Mouse (Mus musculus): ENCODE measurements at regions not wholly inside any gene's neighbourhood (a gene's known extent, or its start where the extent isn't known, plus 50 kb on each side); places are given as distances from the start of the nearest gene placed in this dataset.

DNA sequence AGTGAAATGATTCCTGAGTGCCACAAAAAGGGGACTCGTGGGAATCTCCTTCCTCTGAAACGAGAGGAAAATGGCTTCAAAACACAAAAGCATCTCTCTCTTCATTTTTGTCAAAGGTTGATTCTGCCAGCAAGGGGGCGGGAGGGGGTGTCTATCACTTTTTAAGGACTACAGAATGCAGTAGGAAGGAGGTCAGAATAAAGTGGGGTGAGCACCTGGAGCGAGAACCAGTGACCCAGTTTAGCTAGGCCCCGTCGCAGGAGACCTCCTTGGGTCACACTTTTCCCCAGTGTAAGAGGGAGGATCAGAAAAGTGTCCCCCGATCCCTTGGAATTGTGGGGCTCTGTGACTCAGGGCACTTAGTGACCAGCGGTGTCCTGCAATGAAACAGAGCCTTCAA is 133.1 kb downstream of the Tgfb2 start:
- whole genome bisulfite sequencing (ENCODE audit: insufficient replicate concordance) = 88% methylated on average over 8 of the region's 8 CpGs
- Histone ChIP-seq H3K4me1 (ENCODE audit: control insufficient read depth, insufficient read depth, low read length) (peaks cover 7% of the 10 kb centered on the region; the same call in 1 of the 2 replicates), H3K9me3 (replicated peaks; ENCODE audit: control insufficient read depth, low read length) (no peaks in the 10 kb centered on the region), H3K27me3 (ENCODE audit: control insufficient read depth, insufficient read depth, low read length) (no peaks in the 10 kb centered on the region), H3K4me3 (ENCODE audit: low read depth, low read length) (no peak overlapping the region), H3K36me3 (ENCODE audit: control insufficient read depth, insufficient read depth, low read length) (no peaks in the 10 kb centered on the region), H3K9ac (ENCODE audit: low read depth, low read length) (no peak overlapping the region), H3K4me2 (no peak overlapping the region), H3K27ac (ENCODE audit: low read depth, low read length) (no peak overlapping the region)
- no peak for ATAC-seq (replicated peaks; ENCODE audit: insufficient number of reproducible peaks, low FRiP score, low TSS enrichment)

DNA sequence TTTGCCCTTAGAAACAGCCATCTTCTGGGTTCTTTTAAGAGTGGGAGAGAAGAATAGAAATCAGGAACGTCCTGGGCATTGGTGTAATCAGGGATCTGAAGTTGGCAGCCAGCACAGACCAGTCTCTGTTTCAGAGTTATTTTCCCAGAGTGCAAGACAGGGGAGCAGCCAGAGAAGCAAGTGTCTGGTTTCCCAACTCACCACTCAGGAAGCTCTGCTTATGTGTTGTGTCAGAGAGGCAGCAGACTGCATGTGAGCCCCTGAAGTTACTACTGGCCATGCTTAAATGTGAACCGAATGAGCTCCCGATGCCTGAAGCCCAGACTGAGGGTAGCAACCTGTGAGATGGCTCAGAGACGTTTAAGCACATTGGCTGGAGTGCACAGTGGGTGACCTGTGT is 133.7 kb downstream of the Tgfb2 start:
- H3K9ac ChIP-seq (ENCODE audit: low read depth, low read length) = no peak overlapping the region
- H3K36me3 ChIP-seq (ENCODE audit: control insufficient read depth, insufficient read depth, low read length) = no peaks in the 10 kb centered on the region
- WGBS (ENCODE audit: insufficient replicate concordance) = 54% methylated on average over 4 of the region's 4 CpGs
- no peaks in the 10 kb centered on the region for H3K27me3 ChIP-seq (ENCODE audit: control insufficient read depth, insufficient read depth, low read length)
- no peaks in the 10 kb centered on the region for H3K9me3 ChIP-seq (replicated peaks; ENCODE audit: control insufficient read depth, low read length)
- ATAC-seq (replicated peaks; ENCODE audit: insufficient number of reproducible peaks, low FRiP score, low TSS enrichment) = no peak
- no peak overlapping the region for H3K4me2 ChIP-seq
- H3K4me1 ChIP-seq (ENCODE audit: control insufficient read depth, insufficient read depth, low read length) = peaks cover 7% of the 10 kb centered on the region; the same call in 1 of the 2 replicates
- H3K4me3 ChIP-seq (ENCODE audit: low read depth, low read length) = no peak overlapping the region
- no peak overlapping the region for H3K27ac ChIP-seq (ENCODE audit: low read depth, low read length)

DNA sequence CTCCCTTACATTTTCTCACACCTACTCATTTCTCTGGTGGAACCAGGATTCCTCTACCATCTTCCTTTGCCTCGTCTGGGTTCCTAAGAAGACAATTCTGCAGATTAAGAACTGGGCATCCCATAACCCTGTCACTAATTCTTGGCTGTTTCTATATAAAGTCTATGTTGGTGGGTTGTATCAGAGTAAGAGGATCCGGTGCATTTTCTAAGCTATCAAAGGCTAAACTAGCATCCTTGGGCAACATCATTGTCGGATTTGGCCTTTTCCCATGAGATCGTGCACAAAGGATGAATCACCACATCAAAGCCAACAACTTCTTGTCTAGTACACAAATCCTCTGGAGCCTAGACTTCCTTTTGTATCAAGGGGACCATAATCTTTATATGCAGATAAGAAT is 137.3 kb downstream of the Tgfb2 start:
- Histone ChIP-seq H3K9me3 (replicated peaks; ENCODE audit: control insufficient read depth, low read length) (no peaks in the 10 kb centered on the region), H3K4me1 (ENCODE audit: control insufficient read depth, insufficient read depth, low read length) (peaks cover 10% of the 10 kb centered on the region; the same call in 1 of the 2 replicates), H3K4me2 (no peak overlapping the region), H3K4me3 (ENCODE audit: low read depth, low read length) (no peak overlapping the region), H3K36me3 (ENCODE audit: control insufficient read depth, insufficient read depth, low read length) (no peaks in the 10 kb centered on the region), H3K27me3 (ENCODE audit: control insufficient read depth, insufficient read depth, low read length) (no peaks in the 10 kb centered on the region), H3K27ac (ENCODE audit: low read depth, low read length) (no peak overlapping the region; the same call in 1 of the 2 replicates), H3K9ac (ENCODE audit: low read depth, low read length) (no peak overlapping the region)
- ATAC-seq (replicated peaks; ENCODE audit: insufficient number of reproducible peaks, low FRiP score, low TSS enrichment) = no peak
- 80% methylated on average over 4 of the region's 4 CpGs for WGBS (ENCODE audit: insufficient replicate concordance)

DNA sequence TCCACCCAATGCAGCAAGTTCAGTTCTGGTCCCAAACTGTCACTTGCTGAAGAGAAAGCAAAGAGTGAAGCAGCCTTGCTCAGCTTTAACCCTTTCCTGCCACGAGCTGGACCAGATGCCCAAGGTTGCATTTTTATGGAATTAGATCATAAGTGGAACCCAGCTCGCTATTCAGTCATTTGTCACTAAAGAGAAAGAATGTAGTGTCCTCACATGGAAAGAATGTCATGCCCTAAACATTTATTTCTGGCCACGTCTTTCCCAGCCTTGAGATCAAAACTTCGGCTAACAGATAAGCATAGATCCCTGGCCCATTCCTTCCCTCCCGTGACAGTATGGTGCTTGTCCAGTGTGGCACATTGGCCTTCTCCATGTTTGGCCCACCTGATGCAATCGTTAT is 137.7 kb downstream of the Tgfb2 start:
- no peak for ATAC-seq (replicated peaks; ENCODE audit: insufficient number of reproducible peaks, low FRiP score, low TSS enrichment)
- H3K27me3 ChIP-seq (ENCODE audit: control insufficient read depth, insufficient read depth, low read length) = no peaks in the 10 kb centered on the region
- H3K4me3 ChIP-seq (ENCODE audit: low read depth, low read length) = no peak overlapping the region
- no peaks in the 10 kb centered on the region for H3K36me3 ChIP-seq (ENCODE audit: control insufficient read depth, insufficient read depth, low read length)
- WGBS (ENCODE audit: insufficient replicate concordance) = 31% methylated on average over 6 of the region's 6 CpGs
- no peaks in the 10 kb centered on the region for H3K9me3 ChIP-seq (replicated peaks; ENCODE audit: control insufficient read depth, low read length)
- no peak overlapping the region for H3K9ac ChIP-seq (ENCODE audit: low read depth, low read length)
- no peak overlapping the region for H3K4me2 ChIP-seq
- peaks cover 10% of the 10 kb centered on the region; the same call in 1 of the 2 replicates for H3K4me1 ChIP-seq (ENCODE audit: control insufficient read depth, insufficient read depth, low read length)
- no peak overlapping the region for H3K27ac ChIP-seq (ENCODE audit: low read depth, low read length)

DNA sequence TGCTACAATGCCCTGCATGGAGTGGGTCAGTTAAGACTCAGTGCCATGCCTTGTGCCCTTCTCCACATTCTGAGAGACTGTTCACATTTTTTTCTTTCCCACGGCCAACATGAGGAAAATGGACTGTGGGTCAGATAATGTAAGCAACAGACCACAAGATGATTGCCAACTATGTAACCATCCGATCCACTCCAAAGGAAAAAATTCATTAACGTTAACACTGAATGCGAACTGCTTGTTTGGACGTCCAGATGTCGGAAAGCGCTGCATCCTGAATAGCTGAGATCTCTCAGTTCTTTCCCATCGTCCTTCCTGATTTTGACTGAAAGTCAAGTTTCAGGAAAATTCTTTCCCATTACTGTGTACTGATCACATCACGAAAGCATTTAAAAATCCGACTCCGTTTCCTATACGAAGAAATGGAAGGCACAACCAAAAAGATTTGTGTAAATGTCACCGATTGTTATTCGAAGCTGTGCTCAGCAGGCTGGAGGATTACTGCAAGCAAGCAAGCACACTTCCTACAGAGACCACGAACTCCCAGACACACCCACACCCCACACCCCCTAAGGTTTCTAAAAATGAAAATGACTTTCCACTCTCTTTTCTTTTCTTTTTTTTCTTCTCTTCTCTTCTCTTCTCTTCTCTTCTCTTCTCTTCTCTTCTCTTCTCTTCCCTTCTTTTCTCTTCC is 138.5 kb downstream of the Tgfb2 start:
- Histone ChIP-seq H3K4me3 (ENCODE audit: low read depth, low read length) (no peak overlapping the region), H3K4me2 (peak overlapping the region; percentile 15; the same call in 1 of the 2 replicates), H3K27me3 (ENCODE audit: control insufficient read depth, insufficient read depth, low read length) (no peaks in the 10 kb centered on the region), H3K36me3 (ENCODE audit: control insufficient read depth, insufficient read depth, low read length) (no peaks in the 10 kb centered on the region), H3K4me1 (ENCODE audit: control insufficient read depth, insufficient read depth, low read length) (peaks cover 10% of the 10 kb centered on the region; the same call in 1 of the 2 replicates), H3K27ac (ENCODE audit: low read depth, low read length) (no peak overlapping the region), H3K9ac (ENCODE audit: low read depth, low read length) (no peak overlapping the region), H3K9me3 (replicated peaks; ENCODE audit: control insufficient read depth, low read length) (no peaks in the 10 kb centered on the region)
- no peak for ATAC-seq (replicated peaks; ENCODE audit: insufficient number of reproducible peaks, low FRiP score, low TSS enrichment)
- WGBS (ENCODE audit: insufficient replicate concordance) = 25% methylated on average over 15 of the region's 15 CpGs

DNA sequence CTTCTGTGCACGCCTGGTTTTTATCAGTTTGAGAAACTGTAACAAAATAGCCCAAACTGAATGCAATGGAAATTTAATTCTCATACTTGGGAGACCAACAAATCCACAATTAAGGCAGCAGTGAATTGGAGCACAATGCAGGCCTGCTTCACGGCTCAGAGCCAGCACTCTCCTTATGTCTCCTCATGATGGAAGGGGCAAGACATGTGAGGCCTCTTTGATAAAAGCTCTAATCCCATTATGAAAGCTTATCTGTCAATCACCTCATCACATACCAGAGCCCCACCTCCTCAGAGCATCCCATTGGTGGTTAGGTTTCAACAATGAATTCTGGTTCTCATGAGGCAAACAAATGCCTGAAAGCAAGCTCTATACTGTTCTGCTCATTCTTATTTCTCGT is 143.8 kb downstream of the Tgfb2 start:
- 71% methylated on average over 3 of the region's 3 CpGs for WGBS (ENCODE audit: insufficient replicate concordance)
- no peak for ATAC-seq (replicated peaks; ENCODE audit: insufficient number of reproducible peaks, low FRiP score, low TSS enrichment)
- Histone ChIP-seq H3K27me3 (ENCODE audit: control insufficient read depth, insufficient read depth, low read length) (0 out of 2 replicates have a peak, but pooled peaks cover 3% of the 10 kb centered on the region), H3K36me3 (ENCODE audit: control insufficient read depth, insufficient read depth, low read length) (no peaks in the 10 kb centered on the region), H3K4me1 (ENCODE audit: control insufficient read depth, insufficient read depth, low read length) (0 out of 2 replicates have a peak, but pooled peaks cover 5% of the 10 kb centered on the region), H3K4me2 (no peak overlapping the region), H3K27ac (ENCODE audit: low read depth, low read length) (no peak overlapping the region), H3K9ac (ENCODE audit: low read depth, low read length) (no peak overlapping the region), H3K9me3 (replicated peaks; ENCODE audit: control insufficient read depth, low read length) (no peaks in the 10 kb centered on the region), H3K4me3 (ENCODE audit: low read depth, low read length) (no peak overlapping the region)

DNA sequence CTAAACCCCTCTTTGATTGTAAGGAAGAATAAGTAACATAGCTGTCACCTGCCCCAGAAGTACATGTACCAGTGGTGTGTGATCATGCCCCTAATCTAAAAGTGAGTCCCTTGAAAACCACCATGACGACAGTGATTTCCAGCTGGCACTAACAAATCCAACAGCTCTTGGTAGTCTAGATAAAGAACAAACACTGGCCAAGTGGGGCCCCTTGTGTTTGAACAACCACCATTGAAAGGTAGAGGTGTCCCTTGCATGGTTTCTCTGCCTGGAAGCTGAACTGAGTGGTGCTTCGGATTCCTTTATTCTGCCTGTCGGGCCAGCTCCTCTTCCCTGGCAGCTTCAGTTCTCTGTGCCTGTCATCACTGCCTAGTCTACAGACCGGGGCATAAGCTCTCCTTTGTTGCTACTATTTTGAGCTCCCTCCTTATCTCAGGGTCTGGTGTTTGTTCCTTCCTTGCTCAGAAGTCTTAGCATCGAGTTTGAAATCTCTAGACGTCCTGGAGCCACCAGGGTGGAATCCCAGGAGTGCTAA is 150.3 kb downstream of the Tgfb2 start:
- no peak overlapping the region for H3K9ac ChIP-seq (ENCODE audit: low read depth, low read length)
- 8% methylated on average over 6 of the region's 6 CpGs for WGBS (ENCODE audit: insufficient replicate concordance)
- peak overlapping the region; percentile 31; the same call in 1 of the 2 replicates for H3K4me2 ChIP-seq

DNA sequence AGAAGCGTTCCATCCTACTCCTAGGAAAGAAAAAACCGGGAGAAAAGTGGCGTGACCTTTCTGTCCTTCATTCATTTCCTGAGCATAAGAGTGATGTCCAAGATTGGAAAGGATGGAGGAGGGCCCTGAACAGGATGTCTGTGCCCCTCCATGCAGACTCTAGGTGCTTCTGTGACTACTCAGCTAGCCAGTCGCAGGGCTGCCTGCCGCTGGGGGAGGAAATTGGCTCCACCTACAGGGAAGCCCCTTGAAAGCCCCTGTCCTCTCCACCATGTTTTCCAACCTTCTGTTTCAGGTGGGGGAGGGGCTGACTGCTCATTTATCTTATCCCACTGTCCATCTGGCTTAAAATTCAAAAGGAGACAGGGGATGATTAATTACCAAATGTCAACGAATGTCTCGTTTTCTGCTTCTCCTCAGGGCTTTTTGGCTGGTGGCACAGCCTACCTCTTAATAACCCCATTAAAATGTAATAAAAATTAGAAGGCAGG is 151.2 kb downstream of the Tgfb2 start:
- H3K27me3 ChIP-seq (ENCODE audit: control insufficient read depth, insufficient read depth, low read length) = peaks cover 9% of the 10 kb centered on the region; the same call in 1 of the 2 replicates
- H3K4me3 ChIP-seq (ENCODE audit: low read depth, low read length) = no peak overlapping the region
- H3K4me2 ChIP-seq = no peak overlapping the region
- ATAC-seq (replicated peaks; ENCODE audit: insufficient number of reproducible peaks, low FRiP score, low TSS enrichment) = no peak
- H3K9me3 ChIP-seq (replicated peaks; ENCODE audit: control insufficient read depth, low read length) = no peaks in the 10 kb centered on the region
- no peak overlapping the region for H3K9ac ChIP-seq (ENCODE audit: low read depth, low read length)
- H3K27ac ChIP-seq (ENCODE audit: low read depth, low read length) = no peak overlapping the region
- no peaks in the 10 kb centered on the region for H3K36me3 ChIP-seq (ENCODE audit: control insufficient read depth, insufficient read depth, low read length)
- peaks cover 24% of the 10 kb centered on the region for H3K4me1 ChIP-seq (ENCODE audit: control insufficient read depth, insufficient read depth, low read length)
- 60% methylated on average over 7 of the region's 7 CpGs for WGBS (ENCODE audit: insufficient replicate concordance)

More for the DNA sequence above, 150.3 kb downstream of the Tgfb2 start:
- H3K36me3 ChIP-seq (ENCODE audit: control insufficient read depth, insufficient read depth, low read length) = no peaks in the 10 kb centered on the region
- no peak overlapping the region for H3K4me3 ChIP-seq (ENCODE audit: low read depth, low read length)
- H3K4me1 ChIP-seq (ENCODE audit: control insufficient read depth, insufficient read depth, low read length) = peaks cover 24% of the 10 kb centered on the region
- H3K9me3 ChIP-seq (replicated peaks; ENCODE audit: control insufficient read depth, low read length) = no peaks in the 10 kb centered on the region
- H3K27ac ChIP-seq (ENCODE audit: low read depth, low read length) = peak overlapping the region; percentile 52
- H3K27me3 ChIP-seq (ENCODE audit: control insufficient read depth, insufficient read depth, low read length) = peaks cover 9% of the 10 kb centered on the region; the same call in 1 of the 2 replicates
- peak; percentile 46 for ATAC-seq (replicated peaks; ENCODE audit: insufficient number of reproducible peaks, low FRiP score, low TSS enrichment)
